Mouse (Mus musculus) hindbrain, embryonic 15.5 days (tissue): ENCODE measurements around the gene Rora. TPM values are rescaled to one million over a fixed set of nuclear protein-coding genes. Genes with fewer than 3 reads are reported as not detected.

Source experiments
- ATAC-seq: fragments of 200-750 bp; cut with Nextera tagmentation; 2 replicates; pipeline ENCODE4 v1.8.0; 2017; ENCODE audit warnings: low read depth, moderate number of reproducible peaks, moderate TSS enrichment; ENCODE audit not compliant: low FRiP score
- H3K27ac ChIP-seq: fragments of 300-500 bp; sonication (generic); replicated peaks from 2 replicates; pipeline ENCODE4 v1.5.1; 2015; ENCODE audit warnings: mild to moderate bottlenecking, inconsistent platforms
- H3K27me3 ChIP-seq: fragments of 300-500 bp; sonication (generic); 2 replicates; pipeline ENCODE4 v1.6.1; 2015; ENCODE audit warnings: control low read depth, inconsistent platforms
- H3K36me3 ChIP-seq: fragments of 300-500 bp; sonication (generic); 2 replicates; pipeline ENCODE4 v1.6.1; 2015; ENCODE audit warnings: control low read depth, inconsistent platforms
- H3K4me1 ChIP-seq: fragments of 300-500 bp; sonication (generic); replicated peaks from 2 replicates; pipeline ENCODE4 v1.6.1; 2015; ENCODE audit warnings: control low read depth, inconsistent platforms
- H3K4me2 ChIP-seq: fragments of 300-500 bp; sonication (generic); 2 replicates; pipeline ENCODE4 v1.6.1; 2015; ENCODE audit warnings: moderate library complexity, mild to moderate bottlenecking, inconsistent platforms
- H3K4me3 ChIP-seq: fragments of 300-500 bp; sonication (generic); 2 replicates; pipeline ENCODE4 v1.5.1; 2015; ENCODE audit warnings: mild to moderate bottlenecking, inconsistent platforms
- H3K9ac ChIP-seq: fragments of 300-500 bp; sonication (generic); 2 replicates; pipeline ENCODE4 v1.6.1; 2015; ENCODE audit warnings: inconsistent platforms
- H3K9me3 ChIP-seq: fragments of 300-500 bp; sonication (generic); 2 replicates; pipeline ENCODE4 v1.6.1; 2016; ENCODE audit warnings: control low read depth, inconsistent platforms
- WGBS: fragments of 180-500 bp; shearing (Covaris S2); methylation state at CpG from one replicate; pipeline ENCODE4 v1.1.7; 2015; 5-methylcytosine and 5-hydroxymethylcytosine counted together
- polyA plus RNA-seq: library from polyadenylated mRNA; unstranded; fragments of >200 nt; fragmentation: Nextera tagmentation; extraction: Ambion mirVana; gene quantifications from 2 replicates; pipeline ENCODE4 v1.2.1, GENCODE M21; 2015

Gene Rora
- polyA plus RNA-seq, 1 experiment from 2014 or later, result 48.5 TPM

- Histone ChIP-seq H3K27me3 (no peaks in the 10 kb centered on the region), H3K27ac (no peak overlapping the region), H3K4me1 (0 out of 2 replicates have a peak, but pooled peaks cover 4% of the 10 kb centered on the region), H3K9ac (no peak overlapping the region), H3K4me3 (no peak overlapping the region), H3K36me3 (no peaks in the 10 kb centered on the region), H3K9me3 (no peaks in the 10 kb centered on the region), H3K4me2 (no peak overlapping the region)
- 55% methylated on average over 3 of the region's 3 CpGs for WGBS
- ATAC-seq, result no peak
Measured at GRCm38 (mm10) chr9:69320635-69321027, 667.0 kb downstream of the Rora start.

- no peaks in the 10 kb centered on the region for H3K9me3 ChIP-seq
- no peak overlapping the region for H3K4me2 ChIP-seq
- peaks cover 5% of the 10 kb centered on the region; the same call in 1 of the 2 replicates for H3K4me1 ChIP-seq
- no peak overlapping the region for H3K9ac ChIP-seq
- no peak for ATAC-seq
- 93% methylated on average over 1 of the region's 1 CpGs for WGBS
- no peaks in the 10 kb centered on the region for H3K36me3 ChIP-seq
- no peak overlapping the region for H3K4me3 ChIP-seq
- H3K27me3 ChIP-seq, result no peaks in the 10 kb centered on the region
- no peak overlapping the region for H3K27ac ChIP-seq
Measured at GRCm38 (mm10) chr9:69321956-69322355, 668.4 kb downstream of the Rora start.

DNA sequence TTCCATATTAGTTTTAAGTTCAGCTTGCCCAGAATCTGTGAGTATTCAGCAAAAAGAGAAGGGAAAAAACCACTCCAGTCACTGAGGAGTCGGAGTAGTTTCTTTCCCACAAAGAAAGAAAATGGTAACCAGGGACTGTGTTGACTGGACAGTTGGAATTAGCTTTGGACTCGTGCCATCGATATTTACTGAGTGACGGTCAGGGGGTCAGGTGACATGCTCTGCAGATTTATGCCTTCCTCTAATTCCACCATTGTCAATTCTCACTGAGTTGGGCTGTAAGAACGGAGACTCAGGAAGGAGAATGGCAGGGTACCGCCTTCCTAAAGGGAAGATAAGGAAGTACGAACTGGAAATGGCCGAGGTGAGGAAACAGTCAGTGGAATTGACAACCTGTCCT is 670.2 kb downstream of the Rora start:
- H3K27ac ChIP-seq, result no peak overlapping the region; the same call in 1 of the 2 replicates
- H3K4me1 ChIP-seq, result peaks cover 9% of the 10 kb centered on the region; the same call in 1 of the 2 replicates
- no peaks in the 10 kb centered on the region for H3K27me3 ChIP-seq
- H3K9ac ChIP-seq, result no peak overlapping the region
- H3K9me3 ChIP-seq, result no peaks in the 10 kb centered on the region
- H3K4me3 ChIP-seq, result no peak overlapping the region
- no peaks in the 10 kb centered on the region for H3K36me3 ChIP-seq
- ATAC-seq, result no peak
- no peak overlapping the region for H3K4me2 ChIP-seq
- WGBS, result 62% methylated on average over 8 of the region's 8 CpGs

- no peak for ATAC-seq
- H3K4me3 ChIP-seq, result no peak overlapping the region
- H3K36me3 ChIP-seq, result no peaks in the 10 kb centered on the region
- H3K9me3 ChIP-seq, result no peaks in the 10 kb centered on the region
- H3K4me1 ChIP-seq, result peaks cover 4% of the 10 kb centered on the region; the same call in 1 of the 2 replicates
- no peak overlapping the region for H3K27ac ChIP-seq
- H3K4me2 ChIP-seq, result no peak overlapping the region
- H3K9ac ChIP-seq, result no peak overlapping the region
- 39% methylated on average over 9 of the region's 9 CpGs for WGBS
- H3K27me3 ChIP-seq, result no peaks in the 10 kb centered on the region
Measured at GRCm38 (mm10) chr9:69327077-69327476, 673.5 kb downstream of the Rora start.

DNA sequence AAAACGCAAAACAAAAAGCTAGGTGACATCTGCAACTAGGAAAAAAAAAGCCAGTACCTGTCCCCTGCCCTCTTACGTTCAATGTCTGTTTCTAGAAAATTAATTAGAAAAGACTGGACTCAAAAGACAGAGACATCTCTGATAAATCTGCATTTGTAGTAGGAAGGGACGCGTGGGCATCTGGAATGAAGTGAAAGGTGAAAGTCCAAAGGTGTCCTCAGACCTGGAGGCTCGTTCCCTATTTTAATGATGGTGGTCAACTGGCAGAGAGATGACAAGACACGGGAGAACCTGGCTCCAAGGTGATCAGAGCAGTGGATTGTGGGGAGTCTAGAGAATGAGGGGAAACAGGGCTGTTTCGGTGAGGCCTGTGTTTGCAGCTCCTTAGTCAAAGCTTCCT is 674.0 kb downstream of the Rora start:
- Histone ChIP-seq H3K36me3 (no peaks in the 10 kb centered on the region), H3K27ac (no peak overlapping the region), H3K9ac (no peak overlapping the region), H3K4me2 (no peak overlapping the region), H3K4me1 (peaks cover 4% of the 10 kb centered on the region; the same call in 1 of the 2 replicates), H3K9me3 (no peaks in the 10 kb centered on the region), H3K27me3 (no peaks in the 10 kb centered on the region), H3K4me3 (no peak overlapping the region)
- ATAC-seq, result no peak
- 88% methylated on average over 7 of the region's 7 CpGs for WGBS

GRCm38 (mm10) chr9:69331790-69332189 is 678.2 kb downstream of the Rora start:
- Histone ChIP-seq H3K9ac (no peak overlapping the region), H3K4me1 (peaks cover 9% of the 10 kb centered on the region), H3K9me3 (no peaks in the 10 kb centered on the region), H3K27me3 (no peaks in the 10 kb centered on the region), H3K36me3 (no peaks in the 10 kb centered on the region), H3K4me3 (no peak overlapping the region), H3K4me2 (no peak overlapping the region), H3K27ac (no peak overlapping the region)
- 87% methylated on average over 3 of the region's 3 CpGs for whole genome bisulfite sequencing
- no peak for ATAC-seq

DNA sequence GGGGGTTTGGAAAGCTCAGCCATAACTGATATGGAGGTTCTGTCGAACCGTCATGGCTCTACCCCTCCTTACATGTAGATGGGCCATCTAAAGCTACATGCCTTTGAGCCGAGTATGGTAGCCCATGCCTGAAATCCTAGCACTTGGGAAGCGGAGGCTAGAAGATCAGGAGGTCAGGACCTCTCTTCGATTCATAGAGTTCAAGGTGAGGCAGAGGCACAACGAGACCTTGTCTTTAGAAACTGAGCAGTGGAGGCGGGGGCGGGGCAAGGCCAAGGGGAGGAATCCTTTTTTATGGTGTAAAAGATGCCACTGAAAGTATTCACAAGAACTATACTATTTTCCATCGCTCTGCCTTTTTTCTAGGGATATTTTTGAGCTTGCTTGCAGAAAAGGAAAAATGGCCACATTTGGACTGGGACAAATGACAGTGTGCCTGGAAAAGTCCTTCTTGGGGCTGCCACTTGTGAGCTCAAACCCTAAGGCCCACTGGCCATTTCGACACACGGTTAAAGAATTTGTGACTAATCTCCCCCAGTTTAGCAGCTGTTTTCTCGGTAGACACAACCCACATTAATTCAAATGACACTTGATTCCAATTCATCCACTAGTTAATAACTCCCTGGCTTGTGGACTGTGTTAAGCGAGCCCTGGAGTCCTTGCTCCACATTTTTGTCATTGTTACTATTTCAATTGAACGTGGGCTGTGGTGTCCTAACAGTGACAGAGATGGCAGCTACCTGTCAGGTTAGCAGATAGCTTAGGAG is 679.4 kb downstream of the Rora start:
- H3K4me2 ChIP-seq, result no peak overlapping the region
- peaks cover 5% of the 10 kb centered on the region for H3K4me1 ChIP-seq
- no peaks in the 10 kb centered on the region for H3K27me3 ChIP-seq
- 85% methylated on average over 14 of the region's 14 CpGs for WGBS
- no peak overlapping the region for H3K4me3 ChIP-seq
- ATAC-seq, result no peak
- no peak overlapping the region for H3K27ac ChIP-seq
- H3K9ac ChIP-seq, result no peak overlapping the region
- no peaks in the 10 kb centered on the region for H3K36me3 ChIP-seq
- H3K9me3 ChIP-seq, result no peaks in the 10 kb centered on the region

- 74% methylated on average over 4 of the region's 4 CpGs for WGBS
- H3K4me3 ChIP-seq, result no peak overlapping the region
- peaks cover 5% of the 10 kb centered on the region for H3K4me1 ChIP-seq
- no peak overlapping the region for H3K9ac ChIP-seq
- H3K27me3 ChIP-seq, result no peaks in the 10 kb centered on the region
- H3K27ac ChIP-seq, result no peak overlapping the region
- ATAC-seq, result no peak
- H3K36me3 ChIP-seq, result no peaks in the 10 kb centered on the region
- H3K9me3 ChIP-seq, result no peaks in the 10 kb centered on the region
- no peak overlapping the region for H3K4me2 ChIP-seq
Measured at GRCm38 (mm10) chr9:69333654-69334053, 680.1 kb downstream of the Rora start.

- no peak overlapping the region; the same call in 1 of the 2 replicates for H3K27ac ChIP-seq
- no peak overlapping the region for H3K4me2 ChIP-seq
- no peaks in the 10 kb centered on the region for H3K9me3 ChIP-seq
- H3K4me1 ChIP-seq, result peaks cover 5% of the 10 kb centered on the region
- H3K27me3 ChIP-seq, result no peaks in the 10 kb centered on the region
- H3K36me3 ChIP-seq, result no peaks in the 10 kb centered on the region
- ATAC-seq, result no peak
- 56% methylated on average over 8 of the region's 8 CpGs for WGBS
- H3K4me3 ChIP-seq, result no peak overlapping the region
- no peak overlapping the region for H3K9ac ChIP-seq
Measured at GRCm38 (mm10) chr9:69334106-69334505, 680.5 kb downstream of the Rora start.

DNA sequence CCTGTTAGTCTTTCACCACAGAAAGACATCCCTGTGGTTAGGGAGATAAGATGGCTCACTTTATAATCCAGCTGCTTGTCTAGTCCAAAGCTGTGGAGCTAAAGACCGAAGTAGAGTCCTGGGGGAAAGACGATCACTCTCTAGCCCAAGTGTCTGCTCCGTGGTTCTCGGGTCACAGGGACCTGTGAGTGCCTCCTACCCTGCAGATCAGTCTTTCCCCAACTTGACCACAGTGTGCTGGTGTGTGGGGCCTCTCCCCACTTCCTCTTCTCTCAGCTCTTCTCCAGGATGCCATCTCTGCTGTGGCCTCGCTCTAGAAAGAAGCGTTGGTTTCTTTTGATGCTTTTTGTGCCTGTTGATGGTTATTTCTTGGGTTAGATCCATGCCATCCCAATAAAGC is 682.5 kb downstream of the Rora start:
- WGBS, result 87% methylated on average over 6 of the region's 6 CpGs
- no peak overlapping the region for H3K4me3 ChIP-seq
- H3K4me1 ChIP-seq, result peaks cover 5% of the 10 kb centered on the region
- no peak overlapping the region for H3K9ac ChIP-seq
- H3K27me3 ChIP-seq, result no peaks in the 10 kb centered on the region
- no peak overlapping the region for H3K4me2 ChIP-seq
- H3K27ac ChIP-seq, result no peak overlapping the region
- no peaks in the 10 kb centered on the region for H3K36me3 ChIP-seq
- H3K9me3 ChIP-seq, result no peaks in the 10 kb centered on the region
- no peak for ATAC-seq

- no peaks in the 10 kb centered on the region for H3K9me3 ChIP-seq
- H3K4me2 ChIP-seq, result no peak overlapping the region
- H3K4me3 ChIP-seq, result no peak overlapping the region
- WGBS, result 89% methylated on average over 7 of the region's 7 CpGs
- no peaks in the 10 kb centered on the region for H3K27me3 ChIP-seq
- no peak overlapping the region for H3K27ac ChIP-seq
- H3K4me1 ChIP-seq, result no peaks in the 10 kb centered on the region
- no peak for ATAC-seq
- no peak overlapping the region for H3K9ac ChIP-seq
- no peaks in the 10 kb centered on the region for H3K36me3 ChIP-seq
Measured at GRCm38 (mm10) chr9:69339199-69339598, 685.6 kb downstream of the Rora start.

DNA sequence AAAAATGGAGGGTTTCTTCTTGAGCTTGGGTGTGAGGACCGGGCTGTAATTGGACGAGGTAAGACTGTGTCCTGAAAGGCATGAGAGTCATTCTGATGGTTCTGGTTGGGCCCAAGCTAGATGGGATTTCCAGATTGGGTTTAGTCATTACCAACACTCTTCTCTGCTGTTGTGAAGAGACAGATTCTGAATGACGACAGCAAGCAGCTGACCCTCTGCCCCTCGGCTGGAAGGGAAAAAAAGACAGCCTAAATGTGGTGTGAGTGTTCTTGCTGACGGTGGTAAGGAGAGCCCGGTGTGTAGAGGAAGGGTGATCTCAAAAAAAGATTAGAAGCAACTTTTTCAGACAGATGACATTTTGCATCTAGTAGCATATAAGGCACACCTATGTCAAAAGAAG is 686.2 kb downstream of the Rora start:
- Histone ChIP-seq H3K4me1 (no peaks in the 10 kb centered on the region), H3K9ac (no peak overlapping the region), H3K4me3 (no peak overlapping the region), H3K4me2 (no peak overlapping the region), H3K27ac (no peak overlapping the region), H3K27me3 (no peaks in the 10 kb centered on the region), H3K36me3 (no peaks in the 10 kb centered on the region), H3K9me3 (no peaks in the 10 kb centered on the region)
- no peak for ATAC-seq
- 89% methylated on average over 6 of the region's 6 CpGs for WGBS

- Histone ChIP-seq H3K27me3 (no peaks in the 10 kb centered on the region), H3K27ac (no peak overlapping the region), H3K4me3 (no peak overlapping the region), H3K36me3 (no peaks in the 10 kb centered on the region), H3K4me1 (no peaks in the 10 kb centered on the region), H3K9ac (no peak overlapping the region), H3K9me3 (no peaks in the 10 kb centered on the region), H3K4me2 (no peak overlapping the region)
- 94% methylated on average over 7 of the region's 7 CpGs for WGBS
- ATAC-seq, result no peak
Measured at GRCm38 (mm10) chr9:69340421-69340820, 686.8 kb downstream of the Rora start.
